Mouse (Mus musculus): ENCODE measurements around the gene Lefty2.

DNA sequence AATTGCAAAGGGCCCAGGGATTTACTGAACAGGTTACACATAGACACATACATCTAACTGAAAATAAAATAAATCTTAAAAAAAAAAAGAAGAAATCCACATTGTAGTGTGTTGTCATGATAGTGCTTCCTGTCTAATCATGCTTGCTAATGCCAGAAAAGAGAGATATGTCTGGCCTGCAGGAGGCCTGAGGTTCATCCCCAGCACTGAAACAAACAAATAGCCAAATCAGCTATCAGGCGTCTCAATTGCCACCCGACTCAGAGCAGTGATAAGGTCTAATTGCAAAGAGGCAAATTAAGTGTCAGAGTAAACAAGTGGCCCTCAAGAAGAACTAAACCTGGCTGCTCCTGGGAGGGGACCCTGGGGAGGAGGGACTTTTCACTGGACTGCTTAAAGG lies 36.7 kb downstream of the Lefty2 start:
- no peak for TF ChIP-seq CTCF (IDR thresholded peaks at IDR 0.05; ENCODE audit: insufficient read depth, low read depth, low read length)
- TF ChIP-seq POLR2A (IDR thresholded peaks at IDR 0.05; ENCODE audit: insufficient read depth, low read depth, low read length): no peak

All from olfactory bulb, adult 2 months (tissue).